Mouse (Mus musculus) CH12.LX (cell line): ENCODE results near the gene Itln1. TPM values are rescaled to one million over a fixed set of nuclear protein-coding genes. Genes with fewer than 3 reads are reported as not detected.

ENCODE experiments used
- DNase-seq: peaks from one replicate; pipeline ENCODE4 v3.0.0-alpha.2; 2013; ENCODE audit errors: extremely low read depth
- H3K27ac ChIP-seq: 2 replicates; pipeline ENCODE4 v1.5.1; 2012; ENCODE audit warnings: low read depth, mild to moderate bottlenecking, control low read depth, moderate library complexity; ENCODE audit not compliant: insufficient read depth
- H3K27me3 ChIP-seq: replicated peaks from 2 replicates; pipeline ENCODE3; 2012; ENCODE audit warnings: inconsistent platforms
- H3K36me3 ChIP-seq, 2 experiments: replicated peaks in 1 of 2; 2 replicates each; pipeline versions ENCODE3 to v1.6.1; 2012; ENCODE audit warnings: inconsistent platforms in 1 of 2, low read length in 1 of 2, mild to moderate bottlenecking in 1 of 2, mixed read lengths in 1 of 2, moderate library complexity in 1 of 2; ENCODE audit not compliant: control insufficient read depth in 1 of 2, insufficient read depth in 1 of 2
- H3K4me1 ChIP-seq, 2 experiments: 2 replicates each; pipeline ENCODE4 v1.6.1; 2012; ENCODE audit warnings: inconsistent platforms in 1 of 2, moderate library complexity in 1 of 2; ENCODE audit not compliant: insufficient read depth in 2 of 2, control insufficient read depth in 1 of 2
- H3K4me2 ChIP-seq: 2 replicates; pipeline ENCODE4 v1.6.1; 2012; ENCODE audit warnings: low read depth, mild to moderate bottlenecking, control low read depth; ENCODE audit not compliant: poor library complexity, insufficient read depth, severe bottlenecking
- H3K4me3 ChIP-seq, 3 experiments: fragments of 150-350 bp in 1 of 3; sonication (generic) in 1 of 3; replicated peaks in 1 of 3; 2 replicates each; pipeline versions ENCODE3 to v1.5.1; 2011 to 2012; ENCODE audit warnings: low read depth in 2 of 3, low read length in 2 of 3, mild to moderate bottlenecking in 2 of 3, moderate library complexity in 2 of 3, control low read depth in 1 of 3, improper control_type of control experiment in 1 of 3, inconsistent platforms in 1 of 3, mixed read lengths in 1 of 3; ENCODE audit not compliant: poor library complexity in 1 of 3
- H3K79me2 ChIP-seq: replicated peaks from 2 replicates; pipeline ENCODE4 v1.6.1; 2012; ENCODE audit warnings: mild to moderate bottlenecking, moderate library complexity; ENCODE audit not compliant: control insufficient read depth, poor library complexity, insufficient read depth, severe bottlenecking; ENCODE audit errors: extremely low read depth
- H3K9ac ChIP-seq: 2 replicates; pipeline ENCODE4 v1.6.1; 2012; ENCODE audit warnings: low read depth, mild to moderate bottlenecking, control low read depth, moderate library complexity; ENCODE audit not compliant: insufficient read depth
- H3K9me3 ChIP-seq: replicated peaks from 2 replicates; pipeline ENCODE3; 2012; ENCODE audit warnings: low read length, inconsistent platforms, mixed read lengths
- CHD1 ChIP-seq: IDR thresholded peaks from 2 replicates; pipeline ENCODE4 v1.6.1; 2012; ENCODE audit warnings: low read depth, low read length, improper control_type of control experiment, inconsistent platforms
- CHD2 ChIP-seq: IDR thresholded peaks from 2 replicates; pipeline ENCODE4 v1.6.1; 2011; ENCODE audit warnings: low read length, improper control_type of control experiment
- CTCF ChIP-seq, 2 experiments: IDR thresholded peaks in 1 of 2; conservative IDR thresholded peaks in 1 of 2; 2 replicates each; pipeline ENCODE4 v1.5.1; 2011 to 2012; ENCODE audit warnings: low read depth in 2 of 2, low read length in 2 of 2, improper control_type of control experiment in 1 of 2, inconsistent platforms in 1 of 2, mild to moderate bottlenecking in 1 of 2, moderate library complexity in 1 of 2
- ELF1 ChIP-seq: IDR thresholded peaks from 2 replicates; pipeline ENCODE4 v1.6.1; 2014; ENCODE audit warnings: low read depth, mild to moderate bottlenecking, inconsistent platforms, low read length, improper control_type of control experiment
- GABPA ChIP-seq: IDR thresholded peaks from 2 replicates; pipeline ENCODE4 v1.6.1; 2012; ENCODE audit warnings: low read depth, low read length, improper control_type of control experiment, inconsistent platforms; ENCODE audit not compliant: insufficient replicate concordance
- IRF4 ChIP-seq: IDR thresholded peaks from 2 replicates; pipeline ENCODE4 v1.6.1; 2014; ENCODE audit warnings: low read depth, mild to moderate bottlenecking, inconsistent platforms, low read length, improper control_type of control experiment
- JUN ChIP-seq: IDR thresholded peaks from 2 replicates; pipeline ENCODE4 v1.6.1; 2011; ENCODE audit warnings: low read depth, mild to moderate bottlenecking, low read length, improper control_type of control experiment, moderate library complexity; ENCODE audit not compliant: insufficient read depth
- JUND ChIP-seq: conservative IDR thresholded peaks from 2 replicates; pipeline ENCODE4 v1.6.1; 2011; ENCODE audit warnings: low read depth, low read length, improper control_type of control experiment
- MAZ ChIP-seq: IDR thresholded peaks from 2 replicates; pipeline ENCODE4 v1.6.1; 2012; ENCODE audit warnings: low read depth, mild to moderate bottlenecking, inconsistent platforms, low read length, improper control_type of control experiment, moderate library complexity
- MEF2A ChIP-seq: IDR thresholded peaks from 2 replicates; pipeline ENCODE4 v1.6.1; 2014; ENCODE audit warnings: low read depth, mild to moderate bottlenecking, inconsistent platforms, low read length, improper control_type of control experiment, borderline replicate concordance
- MXI1 ChIP-seq: IDR thresholded peaks from 2 replicates; pipeline ENCODE4 v1.6.1; 2011; ENCODE audit warnings: mild to moderate bottlenecking, low read depth, low read length, improper control_type of control experiment
- MYC ChIP-seq: IDR thresholded peaks from 2 replicates; pipeline ENCODE4 v1.6.1; 2011; ENCODE audit warnings: low read depth, mild to moderate bottlenecking, improper control_type of control experiment, low read length
- NELFE ChIP-seq: IDR thresholded peaks from 2 replicates; pipeline ENCODE4 v1.6.1; 2011; ENCODE audit warnings: low read depth, low read length, improper control_type of control experiment
- POLR2A ChIP-seq: IDR thresholded peaks from 2 replicates; pipeline ENCODE4 v1.6.1; 2011; ENCODE audit warnings: low read depth, mild to moderate bottlenecking, improper control_type of control experiment, low read length
- RAD21 ChIP-seq: IDR thresholded peaks from 2 replicates; pipeline ENCODE4 v1.6.1; 2011; ENCODE audit warnings: low read depth, mild to moderate bottlenecking, low read length, improper control_type of control experiment, moderate library complexity
- SIN3A ChIP-seq: IDR thresholded peaks from 2 replicates; pipeline ENCODE4 v1.6.1; 2012; ENCODE audit warnings: low read length, improper control_type of control experiment, inconsistent platforms
- SMC3 ChIP-seq: IDR thresholded peaks from 2 replicates; pipeline ENCODE4 v1.6.1; 2011; ENCODE audit warnings: low read depth, low read length, improper control_type of control experiment
- TBP ChIP-seq: conservative IDR thresholded peaks from 2 replicates; pipeline ENCODE4 v1.6.1; 2011; ENCODE audit warnings: low read depth, low read length, improper control_type of control experiment
- USF1 ChIP-seq: IDR thresholded peaks from 2 replicates; pipeline ENCODE4 v1.6.1; 2014; ENCODE audit warnings: low read depth, mild to moderate bottlenecking, inconsistent platforms, low read length, improper control_type of control experiment
- USF2 ChIP-seq: conservative IDR thresholded peaks from 2 replicates; pipeline ENCODE4 v1.6.1; 2011; ENCODE audit warnings: low read depth, low read length, improper control_type of control experiment
- ZC3H11A ChIP-seq: IDR thresholded peaks from 2 replicates; pipeline ENCODE4 v1.6.1; 2012; ENCODE audit warnings: low read depth, mild to moderate bottlenecking, inconsistent platforms, low read length, improper control_type of control experiment
- ZKSCAN1 ChIP-seq: IDR thresholded peaks from 2 replicates; pipeline ENCODE4 v1.6.1; 2012; ENCODE audit warnings: low read depth, inconsistent platforms, low read length, improper control_type of control experiment, borderline replicate concordance
- dilution Hi-C: fragments of 300-500 bp; cut with MboI; formaldehyde crosslinking; loops from 2 replicates; pipeline ENCODE4 v1.14.3; 2020; ENCODE audit warnings: low sequenced_read_pairs; ENCODE audit not compliant: extremely low pct_unique_long_range_greater_than_20kb, extremely low pct_ligation_motif_present
- in situ Hi-C: fragments of 300-500 bp; cut with MboI; formaldehyde crosslinking; loops from 3 replicates; pipeline ENCODE4 v1.14.3; 2019; ENCODE audit warnings: low sequenced_read_pairs, low pct_ligation_motif_present, low pct_unique_long_range_greater_than_20kb, mixed read lengths
- polyA plus RNA-seq: library from polyadenylated mRNA; unstranded; fragments of >175 nt; gene quantifications from 2 replicates; pipeline ENCODE4 v1.2.1, GENCODE M21; 2012; ENCODE audit warnings: low read depth; ENCODE audit not compliant: insufficient read length
- total RNA-seq, 2 experiments: library from RNA; depleted of rRNA; stranded (reverse); fragments of 300-350 nt in 1 of 2; fragments of >200 nt in 1 of 2; gene quantifications; 2 replicates each; pipeline ENCODE4 v1.2.3; 2012 to 2014

Itln1 gene
- total and polyA plus RNA-seq, 3 experiments, result not detected

DNA sequence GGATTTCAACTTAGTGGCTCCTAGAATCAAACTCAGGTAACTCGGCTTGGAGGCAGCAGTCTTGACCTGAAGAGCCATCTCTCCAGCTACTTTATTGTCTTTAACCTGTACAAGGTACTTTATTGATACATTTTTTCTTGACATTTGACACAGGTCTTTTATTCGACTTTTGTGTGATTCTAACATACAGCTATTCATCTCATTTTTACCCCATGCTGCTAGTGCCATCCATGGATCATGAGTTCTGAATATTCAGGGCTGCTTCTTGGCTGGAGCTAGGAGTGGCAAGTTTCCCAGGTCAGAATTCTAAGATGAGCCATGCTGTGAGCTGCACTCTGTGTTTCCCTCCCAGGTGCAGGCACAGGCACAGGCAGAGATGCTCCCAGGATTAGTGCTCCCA is 17.1 kb upstream of the Itln1 start:
- dilution Hi-C loops, result no loop called here
- no peaks in the 10 kb centered on the region for H3K36me3 ChIP-seq
- TF ChIP-seq MYC, result no peak
- TF ChIP-seq USF1, result no peak
- TF ChIP-seq RAD21, result no peak
- no peak for TF ChIP-seq MAZ
- TF ChIP-seq MEF2A, result no peak
- TF ChIP-seq SMC3, result no peak
- TF ChIP-seq USF2, result no peak
- TF ChIP-seq NELFE, result no peak
- no peak for TF ChIP-seq ZC3H11A
- no peak for TF ChIP-seq JUN
- no peak for TF ChIP-seq CHD1
- no peak for TF ChIP-seq POLR2A
- TF ChIP-seq MXI1, result no peak
- no peak for TF ChIP-seq ZKSCAN1
- TF ChIP-seq, all 38 proteins: peak for 0
- Histone ChIP-seq H3K27me3 (no peaks in the 10 kb centered on the region), H3K4me2 (no peak overlapping the region), H3K9me3 (peaks cover 2% of the 10 kb centered on the region), H3K9ac (no peak overlapping the region), H3K79me2 (no peaks in the 10 kb centered on the region), H3K4me1 (peaks cover 3 to 8% of the 10 kb centered on the region in 2 experiments; a peak in 2 of 4 replicates), H3K27ac (no peak overlapping the region), H3K4me3 (no peak overlapping the region)
- in situ Hi-C loops, result no loop called here
- no peak for DNase-seq

DNA sequence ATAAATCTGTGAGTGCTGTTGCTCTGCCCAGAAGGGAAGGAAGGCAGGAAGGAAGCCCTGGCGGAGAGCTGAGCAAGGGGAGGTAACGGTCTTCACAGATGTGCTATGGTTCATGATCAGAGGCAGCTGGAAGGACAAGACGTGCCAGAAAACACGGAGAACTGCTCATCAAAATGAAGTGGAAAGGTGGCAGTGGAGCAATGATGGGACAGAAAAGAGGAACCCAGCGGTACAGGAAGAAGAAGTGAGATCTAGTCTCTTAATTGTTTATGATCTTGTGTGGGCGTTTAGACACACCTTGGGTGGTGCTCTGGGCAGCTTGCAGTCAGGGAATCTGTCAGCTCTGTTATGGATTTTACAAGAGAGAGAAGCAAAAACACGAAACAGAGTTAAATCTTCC is 16.2 kb upstream of the Itln1 start:
- dilution Hi-C loops (no loop called here), in situ Hi-C loops (no loop called here)
- Histone ChIP-seq H3K27me3 (no peaks in the 10 kb centered on the region), H3K27ac (no peak overlapping the region), H3K4me3 (no peak overlapping the region), H3K4me1 (peaks cover 3 to 8% of the 10 kb centered on the region in 2 experiments; a peak in 2 of 4 replicates), H3K9ac (no peak overlapping the region), H3K79me2 (no peaks in the 10 kb centered on the region), H3K36me3 (no peaks in the 10 kb centered on the region), H3K4me2 (no peak overlapping the region), H3K9me3 (peaks cover 2% of the 10 kb centered on the region)
- DNase-seq, result peak; percentile 35
- no peak for TF ChIP-seq SIN3A
- no peak for TF ChIP-seq SMC3
- TF ChIP-seq JUND, result no peak
- no peak for TF ChIP-seq MXI1
- no peak for TF ChIP-seq MEF2A
- TF ChIP-seq TBP, result no peak
- no peak for TF ChIP-seq CTCF (conservative IDR thresholded peaks at IDR 0.05 in 1 of 2, IDR thresholded peaks at IDR 0.05 in 1 of 2; ENCODE audit: low read depth in 2 of 2, low read length in 2 of 2)
- no peak for TF ChIP-seq CHD2
- no peak for TF ChIP-seq IRF4
- no peak for TF ChIP-seq GABPA
- no peak for TF ChIP-seq POLR2A
- no peak for TF ChIP-seq ELF1
- no peak for TF ChIP-seq MAZ
